Mouse (Mus musculus) liver, embryonic 14.5 days (tissue): ENCODE measurements around the gene Mtmr10. TPM values are rescaled to one million over a fixed set of nuclear protein-coding genes. Genes with fewer than 3 reads are reported as not detected.
A peak's percentile ranks its signal among the peaks of the same experiment; 100 is the strongest.

Experiments used
- ATAC-seq: fragments of 200-750 bp; cut with Nextera tagmentation; 2 replicates; pipeline ENCODE4 v1.8.0; 2017; ENCODE audit warnings: moderate number of reproducible peaks, mild to moderate bottlenecking, moderate library complexity; ENCODE audit not compliant: insufficient read depth
- DNase-seq, 3 experiments: peaks; one replicate each; pipeline ENCODE4 v3.0.0-alpha.2; 2012 to 2013; ENCODE audit warnings: low read depth in 3 of 3, low spot score in 3 of 3
- H3K27ac ChIP-seq: fragments of 300-500 bp; sonication (generic); 2 replicates; pipeline ENCODE4 v1.5.1; 2014; ENCODE audit warnings: moderate library complexity, mild to moderate bottlenecking, control low read depth, inconsistent platforms
- H3K27me3 ChIP-seq: fragments of 300-500 bp; sonication (generic); 2 replicates; pipeline ENCODE4 v1.6.1; 2014; ENCODE audit warnings: mild to moderate bottlenecking, low read length, moderate library complexity; ENCODE audit not compliant: control insufficient read depth, insufficient read depth
- H3K36me3 ChIP-seq: fragments of 300-500 bp; sonication (generic); replicated peaks from 2 replicates; pipeline ENCODE4 v1.6.1; 2014; ENCODE audit warnings: low read depth; ENCODE audit not compliant: control insufficient read depth, insufficient read depth
- H3K4me1 ChIP-seq, 2 experiments: fragments of 200-500 bp in 1 of 2; fragments of 300-500 bp in 1 of 2; sonication (generic) in 1 of 2; replicated peaks; 2 replicates each; pipeline ENCODE4 v1.6.1; 2012 to 2014; ENCODE audit warnings: antibody characterized with exemption in 1 of 2, inconsistent platforms in 1 of 2, low read length in 1 of 2; ENCODE audit not compliant: control insufficient read depth in 2 of 2, insufficient read depth in 2 of 2
- H3K4me2 ChIP-seq: fragments of 300-500 bp; sonication (generic); 2 replicates; pipeline ENCODE4 v1.6.1; 2014; ENCODE audit warnings: low read depth, mild to moderate bottlenecking, control low read depth, moderate library complexity
- H3K4me3 ChIP-seq, 2 experiments: fragments of 200-500 bp in 1 of 2; fragments of 300-500 bp in 1 of 2; sonication (generic) in 1 of 2; 2 replicates each; pipeline ENCODE4 v1.5.1; 2012 to 2014; ENCODE audit warnings: low read depth in 2 of 2, low read length in 2 of 2, mild to moderate bottlenecking in 2 of 2, control low read depth in 1 of 2, inconsistent platforms in 1 of 2, moderate library complexity in 1 of 2; ENCODE audit not compliant: insufficient read depth in 1 of 2
- H3K9ac ChIP-seq: fragments of 300-500 bp; sonication (generic); replicated peaks from 2 replicates; pipeline ENCODE4 v1.6.1; 2014; ENCODE audit warnings: mild to moderate bottlenecking, control low read depth, moderate library complexity
- H3K9me3 ChIP-seq: fragments of 300-500 bp; sonication (generic); 2 replicates; pipeline ENCODE4 v1.6.1; 2016; ENCODE audit warnings: low read length, mixed read lengths; ENCODE audit not compliant: control insufficient read depth
- CTCF ChIP-seq: IDR thresholded peaks from 2 replicates; pipeline ENCODE4 v1.5.1; 2016; ENCODE audit warnings: antibody characterized with exemption, low read depth, control low read depth
- EP300 ChIP-seq: IDR thresholded peaks from 2 replicates; pipeline ENCODE4 v1.6.1; 2016; ENCODE audit warnings: antibody characterized with exemption, low read depth
- WGBS: fragments of 180-500 bp; shearing (Covaris S2); extraction: QIAGEN DNeasy Blood & Tissue Kit; methylation state at CpG from one replicate; pipeline ENCODE4 v1.1.7; 2014; ENCODE audit not compliant: insufficient replicate concordance; 5-methylcytosine and 5-hydroxymethylcytosine counted together
- microRNA-seq: library from miRNA; unstranded; fragments of <30 nt; microRNA quantifications from one replicate; pipeline ENCODE4, GENCODE M21; 2016
- polyA plus RNA-seq, 2 experiments: library from polyadenylated mRNA; depleted of rRNA in 1 of 2; stranded (reverse) in 1 of 2; unstranded in 1 of 2; fragments of >200 nt; fragmentation: Nextera tagmentation in 1 of 2; extraction: Ambion mirVana in 1 of 2; gene quantifications; 2 replicates each; pipeline versions ENCODE4 v1.2.1 to v1.2.3; 2012 to 2014

The Mtmr10 gene
- polyA plus RNA-seq, 2 experiments: 1.4 to 2.4 TPM

DNA sequence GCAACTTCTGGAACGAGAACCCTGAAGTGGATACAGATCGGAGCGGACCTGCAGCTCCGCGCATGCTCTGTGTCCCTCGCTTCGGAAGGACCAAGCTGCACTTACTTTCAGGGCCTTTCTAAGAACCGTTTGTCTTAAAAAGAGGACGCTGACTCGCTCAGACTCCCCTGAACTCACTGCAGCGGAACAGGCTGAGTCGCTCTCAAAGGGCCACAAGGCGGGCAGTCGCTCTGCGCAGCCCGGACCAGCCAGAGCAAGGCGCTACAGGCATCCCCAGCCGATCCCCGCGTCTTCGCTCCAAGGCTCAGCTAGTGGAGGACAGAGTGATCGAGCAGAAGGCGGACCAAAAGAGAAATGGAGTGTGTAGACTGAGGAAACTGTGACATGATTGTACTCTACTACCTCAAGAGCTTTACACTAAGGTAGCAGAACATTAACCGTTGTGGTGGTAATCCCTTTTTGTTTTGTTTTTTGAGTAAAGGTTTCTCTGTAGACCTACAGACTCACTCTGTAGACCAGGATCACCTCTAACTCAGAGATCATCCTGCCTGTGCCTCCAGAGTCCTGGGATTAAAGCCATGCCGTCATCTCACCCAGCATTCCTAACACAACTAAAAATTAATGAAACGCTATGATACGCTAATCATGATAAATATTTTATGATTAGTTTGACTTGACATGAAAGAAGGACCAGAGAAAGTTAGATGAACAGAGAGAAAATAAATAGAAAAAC lies 86.5 kb downstream of the Mtmr10 start, which contains the start of gene Fan1:
Gene Fan1, minus strand, starts transcription at position 266 of the 733 bp plus-strand sequence.
- Histone ChIP-seq H3K36me3 (peaks cover 25% of the 10 kb centered on the region), H3K4me3 (peak within 1 kb of the TSS; percentile 73 to 84), H3K4me2 (peak within 1 kb of the TSS; percentile 85), H3K27me3 (no peaks in the 10 kb centered on the region), H3K9ac (peak within 1 kb of the TSS; percentile 80), H3K4me1 (peaks cover 4 to 6% of the 10 kb centered on the region in 2 experiments; a peak in 3 of 4 replicates), H3K9me3 (no peaks in the 10 kb centered on the region), H3K27ac (peak within 1 kb of the TSS; percentile 69)
- ATAC-seq: peak; percentile 92
- WGBS: 4% methylated on average over 27 of the region's 27 CpGs
- peak; percentile 70 for TF ChIP-seq CTCF
- no peak for TF ChIP-seq EP300
- DNase-seq: peak; percentile 57 to 69 (median 66)

Small RNA genes lying within 50 kb of the gene (microRNA-seq; reads per million reads assigned to microRNA genes)
- not detected for gene Mir6416

Other genes starting within 250 kb of the Mtmr10 start
- gene Trpm1, start 133.8 kb upstream of the Mtmr10 start, polyA plus RNA-seq (2012; rRNA removed): not detected in 2 replicates
- gene Trpm1, start 133.8 kb upstream of the Mtmr10 start, polyA plus RNA-seq (2014; fragmentation: Nextera tagmentation; extraction: Ambion mirVana): not detected in 2 replicates
- gene Fan1, start 86.4 kb downstream of the Mtmr10 start, polyA plus RNA-seq (2012; rRNA removed): 0.62 and 1.1 TPM in 2 replicates
- 0.70 and 0.83 TPM in 2 replicates for gene Fan1, start 86.4 kb downstream of the Mtmr10 start, polyA plus RNA-seq (2014; fragmentation: Nextera tagmentation; extraction: Ambion mirVana)
- 4.9 and 13.4 TPM in 2 replicates for gene Mphosph10, start 104.6 kb downstream of the Mtmr10 start, polyA plus RNA-seq (2012; rRNA removed)
- 23.0 and 24.1 TPM in 2 replicates for gene Mphosph10, start 104.6 kb downstream of the Mtmr10 start, polyA plus RNA-seq (2014; fragmentation: Nextera tagmentation; extraction: Ambion mirVana)
- gene Mcee, start 105.0 kb downstream of the Mtmr10 start, polyA plus RNA-seq (2012; rRNA removed): 12.5 and 21.1 TPM in 2 replicates
- 42.1 and 48.0 TPM in 2 replicates for gene Mcee, start 105.0 kb downstream of the Mtmr10 start, polyA plus RNA-seq (2014; fragmentation: Nextera tagmentation; extraction: Ambion mirVana)
- gene Apba2, start 214.1 kb downstream of the Mtmr10 start, polyA plus RNA-seq (2012; rRNA removed): 0.02 and 0.41 TPM in 2 replicates
- not detected in 2 replicates for gene Apba2, start 214.1 kb downstream of the Mtmr10 start, polyA plus RNA-seq (2014; fragmentation: Nextera tagmentation; extraction: Ambion mirVana)